Mouse (Mus musculus) limb, embryonic 14.5 days (tissue): Measurements from ENCODE around the gene Galns. TPM values are rescaled to one million over a fixed set of nuclear protein-coding genes. Genes with fewer than 3 reads are reported as not detected.

Experiments
- ATAC-seq: fragments of 200-750 bp; cut with Nextera tagmentation; 2 replicates; pipeline ENCODE4 v1.8.0; 2017; ENCODE audit warnings: low read depth, moderate number of reproducible peaks, moderate TSS enrichment; ENCODE audit not compliant: low FRiP score
- DNase-seq: peaks from one replicate; pipeline ENCODE4 v3.0.0-alpha.2; 2015; ENCODE audit warnings: low spot score
- H3K27ac ChIP-seq: fragments of 300-500 bp; sonication (generic); replicated peaks from 2 replicates; pipeline ENCODE4 v1.5.1; 2014; ENCODE audit warnings: low read depth, mild to moderate bottlenecking, low read length, moderate library complexity, mixed read lengths
- H3K27me3 ChIP-seq: fragments of 300-500 bp; sonication (generic); 2 replicates; pipeline ENCODE4 v1.6.1; 2014; ENCODE audit warnings: low read length, mixed read lengths; ENCODE audit not compliant: control insufficient read depth, insufficient read depth
- H3K36me3 ChIP-seq: fragments of 300-500 bp; sonication (generic); 2 replicates; pipeline ENCODE4 v1.6.1; 2014; ENCODE audit warnings: mild to moderate bottlenecking, low read length, moderate library complexity, mixed read lengths; ENCODE audit not compliant: control insufficient read depth, insufficient read depth
- H3K4me1 ChIP-seq: fragments of 300-500 bp; sonication (generic); 2 replicates; pipeline ENCODE4 v1.6.1; 2014; ENCODE audit warnings: antibody characterized with exemption, low read length, mixed read lengths; ENCODE audit not compliant: control insufficient read depth, insufficient read depth
- H3K4me2 ChIP-seq: fragments of 300-500 bp; sonication (generic); replicated peaks from 2 replicates; pipeline ENCODE4 v1.6.1; 2014; ENCODE audit warnings: low read depth, mild to moderate bottlenecking, low read length, moderate library complexity; ENCODE audit not compliant: severe bottlenecking
- H3K4me3 ChIP-seq: fragments of 300-500 bp; sonication (generic); replicated peaks from 2 replicates; pipeline ENCODE4 v1.5.1; 2014; ENCODE audit warnings: low read length
- H3K9ac ChIP-seq: fragments of 300-500 bp; sonication (generic); 2 replicates; pipeline ENCODE4 v1.6.1; 2014; ENCODE audit warnings: mild to moderate bottlenecking, low read depth, low read length, moderate library complexity; ENCODE audit not compliant: severe bottlenecking
- H3K9me3 ChIP-seq: fragments of 300-500 bp; sonication (generic); 2 replicates; pipeline ENCODE4 v1.6.1; 2016; ENCODE audit warnings: low read length; ENCODE audit not compliant: control insufficient read depth
- POLR2A ChIP-seq: fragments of 200-500 bp; IDR thresholded peaks from 2 replicates; pipeline ENCODE4 v1.8.0; 2012; ENCODE audit warnings: inconsistent platforms, mild to moderate bottlenecking, moderate library complexity, borderline replicate concordance; ENCODE audit not compliant: insufficient read depth, insufficient read length; ENCODE audit errors: extremely low read depth
- WGBS: fragments of 180-500 bp; shearing (Covaris S2); extraction: QIAGEN DNeasy Blood & Tissue Kit; methylation state at CpG from one replicate; pipeline ENCODE4 v1.1.7; 2014; 5-methylcytosine and 5-hydroxymethylcytosine counted together
- polyA plus RNA-seq, 2 experiments: library from polyadenylated mRNA; depleted of rRNA in 1 of 2; stranded (reverse) in 1 of 2; unstranded in 1 of 2; fragments of >200 nt; fragmentation: Nextera tagmentation in 1 of 2; extraction: Ambion mirVana in 1 of 2; gene quantifications; 2 replicates each; pipeline versions ENCODE4 v1.2.1 to v1.2.3; 2012 to 2014

The Galns gene
- polyA plus RNA-seq, 2 experiments: 12.7 to 14.7 TPM

GRCm38 (mm10) chr8:122579196-122579595, 32.1 kb downstream of the Galns start:
- no peak overlapping the region for H3K9ac ChIP-seq
- peak overlapping the region; percentile 58 for H3K27ac ChIP-seq
- no peak overlapping the region for H3K4me3 ChIP-seq
- ATAC-seq: 0 out of 2 replicates have a peak, but pooled peaks have one; percentile 23
- H3K4me1 ChIP-seq: peaks cover 46% of the 10 kb centered on the region
- H3K4me2 ChIP-seq: 0 out of 2 replicates have a peak overlapping the region, but pooled peaks have one; percentile 3
- no peaks in the 10 kb centered on the region for H3K9me3 ChIP-seq
- WGBS: 7% methylated on average over 7 of the region's 7 CpGs
- DNase-seq: peak; percentile 62
- no peaks in the 10 kb centered on the region for H3K27me3 ChIP-seq
- no peak for TF ChIP-seq POLR2A
- H3K36me3 ChIP-seq: peaks cover 10% of the 10 kb centered on the region; the same call in 1 of the 2 replicates

DNA sequence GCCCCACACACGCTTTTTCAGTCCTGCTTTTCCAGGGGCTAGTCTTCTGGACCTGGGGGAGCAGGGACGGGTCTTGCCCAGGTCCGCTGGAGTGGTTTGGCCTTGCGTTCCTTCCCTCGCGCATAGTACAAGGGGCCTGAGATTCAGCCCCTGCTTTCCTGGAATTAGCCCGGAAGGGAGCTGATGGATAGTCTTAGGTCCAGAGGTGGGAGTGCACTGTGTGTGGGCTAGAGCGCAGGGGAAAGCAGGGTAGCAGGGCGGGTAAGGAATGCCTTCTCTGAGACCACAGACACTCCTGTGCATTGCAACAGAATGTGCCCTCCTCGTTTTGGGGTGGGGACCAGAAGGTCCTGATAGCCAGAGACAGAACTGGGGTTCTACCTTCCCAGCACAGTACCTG, 34.1 kb downstream of the Galns start:
- no peak for TF ChIP-seq POLR2A
- peak overlapping the region; percentile 79; the same call in 1 of the 2 replicates for H3K4me2 ChIP-seq
- peaks cover 30% of the 10 kb centered on the region for H3K36me3 ChIP-seq
- WGBS: 36% methylated on average over 10 of the region's 10 CpGs
- H3K27me3 ChIP-seq: no peaks in the 10 kb centered on the region
- DNase-seq: no peak
- H3K9me3 ChIP-seq: no peaks in the 10 kb centered on the region
- H3K4me3 ChIP-seq: peak overlapping the region; percentile 76
- peak overlapping the region; percentile 50; the same call in 1 of the 2 replicates for H3K27ac ChIP-seq
- no peak overlapping the region for H3K9ac ChIP-seq
- peak; percentile 0; the same call in 1 of the 2 replicates for ATAC-seq
- H3K4me1 ChIP-seq: peaks cover 46% of the 10 kb centered on the region

- peaks cover 35% of the 10 kb centered on the region for H3K36me3 ChIP-seq
- no peaks in the 10 kb centered on the region for H3K9me3 ChIP-seq
- H3K27me3 ChIP-seq: no peaks in the 10 kb centered on the region
- 0 out of 2 replicates have a peak, but pooled peaks have one; percentile 26 for TF ChIP-seq POLR2A
- H3K27ac ChIP-seq: peak within 1 kb of the TSS; percentile 70
- DNase-seq (peak; percentile 94), ATAC-seq (peak; percentile 93)
- peak within 1 kb of the TSS; percentile 79 for H3K4me2 ChIP-seq
- peak within 1 kb of the TSS; percentile 89 for H3K9ac ChIP-seq
- peaks cover 46% of the 10 kb centered on the region for H3K4me1 ChIP-seq
- peak within 1 kb of the TSS; percentile 76 for H3K4me3 ChIP-seq
- under 1% methylated on average over 33 of the region's 39 CpGs for WGBS
Observed at GRCm38 (mm10) chr8:122576648-122577022, 34.6 kb downstream of the Galns start, which contains the start of gene Aprt. Gene Aprt, minus strand, starts transcription at chr8:122576909.

- Histone ChIP-seq H3K4me3 (peak overlapping the region; percentile 76), H3K36me3 (peaks cover 41% of the 10 kb centered on the region), H3K27ac (peak overlapping the region; percentile 70), H3K9ac (peak overlapping the region; percentile 89), H3K4me2 (peak overlapping the region; percentile 79), H3K27me3 (no peaks in the 10 kb centered on the region), H3K4me1 (peaks cover 43% of the 10 kb centered on the region), H3K9me3 (no peaks in the 10 kb centered on the region)
- no peak for DNase-seq
- 12% methylated on average over 21 of the region's 21 CpGs for WGBS
- no peak for TF ChIP-seq POLR2A
- ATAC-seq: no peak
Observed at GRCm38 (mm10) chr8:122575735-122576647, 35.3 kb downstream of the Galns start.

DNA sequence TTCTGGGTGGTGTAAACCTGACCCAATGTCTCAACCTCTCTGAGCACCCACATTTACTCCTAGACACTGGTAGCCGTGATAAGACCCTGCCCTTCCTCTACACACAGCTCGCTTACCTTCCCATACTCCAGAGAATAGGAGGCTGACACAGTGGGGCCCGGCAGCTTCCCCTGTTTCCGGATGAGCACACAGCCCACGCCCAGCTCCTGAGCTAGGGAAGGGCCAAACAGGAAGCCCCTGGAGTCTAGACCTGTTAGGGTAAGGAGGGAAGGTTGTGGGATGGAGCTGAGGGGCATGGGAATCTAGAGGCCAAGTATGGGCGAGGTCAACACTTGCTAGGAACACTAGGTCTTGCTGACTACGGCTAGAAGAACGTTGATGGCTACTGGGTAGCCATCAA, 36.0 kb downstream of the Galns start:
- TF ChIP-seq POLR2A: no peak
- Histone ChIP-seq H3K9ac (peak overlapping the region; percentile 89; the same call in 1 of the 2 replicates), H3K4me3 (peak overlapping the region; percentile 76; the same call in 1 of the 2 replicates), H3K9me3 (no peaks in the 10 kb centered on the region), H3K27me3 (no peaks in the 10 kb centered on the region), H3K4me1 (peaks cover 39% of the 10 kb centered on the region), H3K36me3 (peaks cover 48% of the 10 kb centered on the region), H3K27ac (no peak overlapping the region), H3K4me2 (peak overlapping the region; percentile 79)
- DNase-seq (no peak), ATAC-seq (no peak)
- 75% methylated on average over 8 of the region's 8 CpGs for WGBS
